Mouse (Mus musculus) myocyte (in vitro differentiated cells): ENCODE results near the gene Hist1h3a.

Experiments used
- E2F4 ChIP-seq: IDR thresholded peaks from one replicate; pipeline ENCODE4 v1.6.1; 2011; ENCODE audit warnings: mild to moderate bottlenecking, control low read depth, moderate library complexity; ENCODE audit not compliant: insufficient read depth
- MYOG ChIP-seq, 3 experiments: IDR thresholded peaks; one replicate each; pipeline ENCODE4 v1.6.1; 2011; ENCODE audit warnings: control low read depth in 2 of 3, low read depth in 2 of 3, mild to moderate bottlenecking in 2 of 3; ENCODE audit not compliant: insufficient read length in 2 of 3, control insufficient read depth in 1 of 3, insufficient read depth in 1 of 3
- POLR2A ChIP-seq: IDR thresholded peaks from one replicate; pipeline ENCODE4 v1.6.1; 2011; ENCODE audit warnings: low read depth, mild to moderate bottlenecking, control low read depth, moderate library complexity; ENCODE audit not compliant: insufficient read length
- POLR2AphosphoS2 ChIP-seq: IDR thresholded peaks from one replicate; pipeline ENCODE4 v1.6.1; 2011; ENCODE audit warnings: low read depth, control low read depth; ENCODE audit not compliant: insufficient read length
- REST ChIP-seq: IDR thresholded peaks from one replicate; pipeline ENCODE4 v1.6.1; 2011; ENCODE audit warnings: mild to moderate bottlenecking, control low read depth, moderate library complexity; ENCODE audit not compliant: insufficient read depth, insufficient read length
- SRF ChIP-seq: IDR thresholded peaks from one replicate; pipeline ENCODE4 v1.6.1; 2011; ENCODE audit warnings: low read depth; ENCODE audit not compliant: control insufficient read depth, insufficient read length
- TCF3 ChIP-seq: IDR thresholded peaks from one replicate; pipeline ENCODE4 v1.6.1; 2011; ENCODE audit warnings: low read depth, control low read depth; ENCODE audit not compliant: insufficient read length

DNA sequence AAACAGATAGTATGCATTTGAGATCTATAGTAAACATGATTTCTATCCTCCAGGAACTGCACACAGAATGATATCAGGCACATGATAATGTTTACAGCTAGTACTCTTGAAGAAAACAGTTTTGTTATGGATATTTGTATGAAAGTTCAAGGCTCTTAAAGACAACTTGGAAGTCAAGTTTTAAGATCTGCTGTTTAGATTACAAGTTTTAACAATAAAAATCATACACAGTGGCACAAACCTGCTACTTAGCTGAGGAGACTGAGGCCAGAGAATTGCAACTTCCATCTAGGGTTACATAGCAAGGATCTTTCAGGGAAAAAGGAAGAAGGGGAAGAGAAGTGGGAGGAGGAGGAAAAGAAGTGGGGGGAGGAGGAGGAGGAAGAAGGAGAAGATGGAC lies 7.2 kb downstream of the Hist1h3a start:
- TF ChIP-seq POLR2A (no peak), MYOG (IDR thresholded peaks at IDR 0.05; ENCODE audit: control insufficient read depth in 1 of 3, insufficient read depth in 1 of 3, insufficient read length in 2 of 3, low read depth in 2 of 3) (no peak), E2F4 (no peak), REST (no peak), POLR2AphosphoS2 (no peak), TCF3 (no peak), SRF (no peak)
